Mouse (Mus musculus): ENCODE data around the gene Olfr1394.
A peak's percentile ranks its signal among the peaks of the same experiment; 100 is the strongest.
"Not testable (repeated sequence)": the region's sequence is repeated elsewhere in the genome, so short reads cannot be mapped to it uniquely, and the experiment has no call there.

The Olfr1394 gene

DNA sequence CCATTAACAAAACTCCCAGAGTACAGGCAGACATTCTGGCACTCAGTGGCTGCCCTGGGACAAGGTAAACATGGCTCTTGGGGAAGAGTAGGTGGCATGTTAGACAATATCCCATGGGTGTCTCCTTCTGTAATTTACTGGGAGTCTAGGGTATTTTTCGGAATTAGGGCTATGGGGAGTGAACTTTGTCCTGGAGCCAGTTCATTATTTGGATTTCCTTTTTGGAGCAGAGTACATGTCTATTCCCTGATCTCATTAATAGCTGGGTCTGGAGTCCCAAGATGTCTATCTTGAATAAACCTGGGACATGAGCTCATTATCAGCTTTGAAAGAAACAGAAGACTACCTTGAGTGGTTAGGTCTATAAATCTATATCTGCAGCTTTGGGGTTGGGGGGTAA, at the start of gene Olfr1394:
TSS of gene Olfr1394 (plus strand) at position 301 of the 400 bp plus-strand sequence.
- no peak for DNase-seq

DNA sequence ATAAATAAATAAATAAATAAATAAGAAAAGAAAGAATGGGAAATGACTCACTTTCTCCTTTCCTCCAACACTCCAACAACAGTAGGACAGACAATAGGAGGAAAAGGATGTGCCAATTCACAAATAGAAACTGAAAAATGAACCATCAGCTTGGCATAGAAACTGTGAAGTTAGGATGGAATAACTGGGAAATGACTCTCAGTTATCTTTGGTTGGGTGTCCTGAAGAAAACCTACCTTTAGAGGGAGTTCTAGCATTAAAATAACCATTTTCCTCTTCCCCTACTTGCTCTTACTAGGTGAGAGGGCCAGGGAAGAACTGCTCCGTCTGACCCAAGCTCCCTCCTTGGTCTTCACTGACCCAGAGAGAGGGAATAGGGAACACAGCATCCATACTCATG, 48.4 kb upstream of the Olfr1394 start:
- no peak for DNase-seq

DNA sequence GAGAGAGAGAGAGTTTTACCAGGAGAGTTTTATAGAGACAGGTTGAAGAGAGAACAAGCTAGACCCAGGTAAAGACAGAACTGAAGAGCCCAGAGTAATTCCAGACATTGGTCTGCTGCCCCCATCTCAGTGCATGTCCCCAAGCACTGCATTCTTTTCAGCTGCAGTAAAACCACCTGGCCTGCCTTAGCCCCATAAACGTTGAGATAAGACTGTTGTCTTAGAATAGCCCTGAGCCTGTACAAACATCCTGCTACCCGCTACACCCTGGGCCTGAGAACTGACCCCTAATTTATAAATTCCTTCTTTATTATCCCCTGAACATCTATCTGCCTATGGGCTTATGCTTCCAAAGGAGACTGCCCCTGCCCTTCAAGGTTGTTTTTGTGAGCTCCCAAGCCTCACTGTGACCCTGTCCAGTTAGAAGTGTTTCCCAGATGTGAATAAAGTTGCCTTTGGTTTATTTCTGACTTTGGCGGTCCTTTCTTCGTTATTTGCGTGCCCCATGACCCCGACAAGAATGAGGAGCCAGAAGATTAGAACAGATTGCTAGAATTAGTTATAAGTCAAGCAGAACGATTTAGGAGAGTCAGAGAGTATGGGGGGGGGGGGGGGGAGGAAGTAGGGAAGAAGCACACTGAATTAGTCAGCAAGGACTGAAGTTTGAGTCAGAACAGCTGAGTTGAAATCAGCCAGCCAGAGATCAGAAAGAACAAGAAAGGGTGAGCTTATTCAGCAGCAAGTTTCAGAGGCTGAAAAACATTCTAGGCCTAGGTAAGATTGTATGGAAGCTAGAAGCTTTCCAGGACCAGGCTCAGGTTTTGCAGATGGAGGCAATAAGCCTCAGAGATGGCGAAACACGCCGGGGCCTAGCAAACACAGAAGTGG, 46.3 kb upstream of the Olfr1394 start:
- DNase-seq, result no peak

DNA sequence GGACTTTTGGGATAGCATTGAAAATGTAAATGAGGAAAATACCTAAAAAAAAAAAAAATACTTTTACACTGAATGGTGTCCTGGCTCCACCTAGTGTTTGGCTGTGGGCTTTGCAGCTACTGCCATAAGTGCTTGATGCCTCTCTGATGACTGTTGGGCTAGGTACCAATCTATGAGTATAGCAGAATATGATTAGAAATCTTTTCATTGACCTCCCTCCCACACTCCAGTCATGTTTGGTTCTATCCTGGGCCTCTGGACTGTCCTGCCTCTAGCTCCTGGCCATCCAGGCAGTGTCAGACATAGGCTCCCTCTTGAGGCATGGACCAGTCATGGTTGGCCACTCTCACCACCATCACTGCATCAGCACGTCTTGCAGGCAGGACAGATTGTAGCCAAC, 45.3 kb upstream of the Olfr1394 start:
- peak; percentile 55 for DNase-seq

DNA sequence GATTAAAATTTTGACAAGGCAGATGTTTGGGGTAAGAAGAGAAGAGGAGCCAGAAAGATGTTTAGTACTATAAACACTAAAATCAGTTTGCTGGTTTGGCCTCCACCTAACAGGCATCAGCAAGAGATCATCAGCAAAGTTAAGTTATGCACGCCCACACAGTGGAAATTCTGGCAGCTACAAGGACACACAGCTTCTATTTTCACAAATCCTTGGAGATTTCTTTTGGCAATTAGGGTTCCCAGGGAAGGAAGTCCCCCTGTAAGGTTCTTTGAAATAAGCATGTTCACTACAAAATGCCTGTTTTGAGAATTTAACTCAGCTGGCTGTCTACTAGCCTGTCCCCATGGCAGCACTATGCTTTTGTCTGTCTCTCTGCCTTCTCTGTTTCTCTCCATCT, 43.2 kb upstream of the Olfr1394 start:
- DNase-seq, result no peak

DNA sequence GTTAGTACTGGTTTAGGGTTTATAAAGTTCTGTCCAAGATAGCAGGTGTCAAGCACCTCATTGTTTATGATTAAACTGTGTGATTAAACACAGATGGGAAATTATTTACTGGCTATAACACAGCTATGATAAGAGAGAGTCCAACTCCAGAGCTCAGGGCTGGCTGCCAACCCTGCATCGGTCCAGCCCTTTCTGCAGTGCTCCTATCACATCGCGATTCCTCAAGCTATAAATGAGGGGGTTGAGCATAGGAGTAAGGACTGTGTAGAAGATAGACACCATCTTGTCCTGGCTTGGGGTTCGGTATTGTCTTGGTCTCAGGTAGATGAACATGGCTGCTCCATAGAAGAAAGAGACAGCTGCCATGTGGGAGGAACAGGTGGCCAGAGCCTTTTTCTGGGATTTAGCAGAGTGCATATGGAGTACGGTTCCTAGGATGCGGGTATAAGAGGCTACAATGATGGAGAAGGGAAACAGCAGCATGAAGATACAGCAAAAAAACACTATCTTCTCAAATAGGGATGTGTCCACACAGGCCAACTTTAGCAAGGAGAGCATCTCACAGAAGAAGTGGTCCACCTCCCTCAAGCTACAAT, 41.5 kb upstream of the Olfr1394 start:
- DNase-seq, result no peak

DNA sequence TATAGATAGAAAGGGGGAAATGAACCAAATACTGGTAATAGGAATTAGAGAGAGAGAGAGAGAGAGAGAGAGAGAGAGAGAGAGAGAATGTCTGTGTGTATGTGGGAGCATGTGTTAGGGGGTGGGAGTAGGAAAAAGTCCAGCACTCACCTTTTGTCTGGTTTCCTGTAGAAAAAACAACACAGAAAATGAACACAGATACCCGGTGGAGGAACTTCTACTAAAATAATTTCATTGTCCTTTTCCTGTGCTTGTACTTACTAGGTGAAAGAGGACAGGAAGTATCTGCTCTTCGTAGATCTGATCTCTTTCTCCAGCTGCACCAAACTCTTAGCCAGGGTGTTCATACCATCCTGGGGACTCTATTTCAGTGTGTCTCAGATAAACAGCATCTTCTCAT, 40.0 kb upstream of the Olfr1394 start:
- no peak for DNase-seq

DNA sequence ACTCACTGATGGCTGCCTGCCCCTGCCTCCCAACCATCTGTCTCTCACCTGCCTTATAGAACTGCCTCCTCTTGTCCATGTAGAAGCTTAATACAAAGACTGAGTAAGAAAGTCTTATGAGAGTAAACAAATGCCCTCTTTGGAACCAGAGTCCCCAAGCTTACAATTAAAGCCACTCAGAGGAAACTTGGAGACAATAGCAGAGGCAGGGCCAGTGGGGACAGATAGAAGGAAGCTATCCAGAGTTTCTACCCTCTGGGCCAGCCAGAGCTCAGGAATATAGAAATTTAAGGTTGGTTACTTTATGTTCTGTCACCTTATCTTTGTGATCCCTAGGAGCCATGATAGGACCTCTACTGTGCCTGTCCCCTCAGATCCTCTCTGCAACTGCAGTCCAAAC, 39.4 kb upstream of the Olfr1394 start, which contains the start of gene Olfr1396:
TSS of gene Olfr1396 (minus strand) at position 101 of the 400 bp plus-strand sequence.
- no peak for DNase-seq

DNA sequence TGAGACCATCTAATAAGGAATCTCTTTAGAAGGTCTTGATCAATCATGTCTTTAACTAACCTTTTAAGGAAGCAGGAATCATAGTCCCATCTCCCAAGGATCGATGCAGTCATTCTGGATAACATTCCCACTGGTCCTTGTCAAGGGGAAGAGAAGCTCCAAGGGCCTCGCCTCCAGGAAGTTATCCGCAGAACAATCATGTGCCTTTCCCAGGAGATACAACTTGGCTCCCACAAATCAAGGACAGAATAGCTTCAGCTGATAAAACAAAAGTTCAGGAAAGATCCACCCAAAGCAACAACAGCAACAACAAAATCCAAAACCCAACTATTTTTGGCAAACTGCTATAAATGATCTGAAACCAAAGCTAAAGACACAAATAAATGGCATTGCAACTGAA, 34.5 kb upstream of the Olfr1394 start:
- DNase-seq, result no peak

DNA sequence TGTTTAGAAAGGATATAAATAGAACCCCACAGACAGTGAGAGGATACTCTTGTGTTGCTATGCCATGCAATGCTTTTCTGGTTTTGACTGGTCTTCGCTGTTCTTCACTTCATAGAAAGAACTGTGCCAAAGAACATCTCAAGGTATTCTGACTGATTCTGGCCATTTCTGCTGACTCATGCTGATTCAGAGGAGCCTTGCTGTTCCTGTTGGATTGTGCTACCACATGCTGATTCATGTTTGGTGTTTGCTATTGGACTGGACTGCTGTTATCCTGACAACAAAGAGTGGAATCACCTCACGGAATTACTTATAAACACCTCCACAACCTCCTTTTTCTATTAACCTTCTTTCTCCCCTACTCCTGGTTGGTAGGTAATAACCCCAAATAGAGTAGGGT, 30.0 kb upstream of the Olfr1394 start:
- no peak for DNase-seq

DNA sequence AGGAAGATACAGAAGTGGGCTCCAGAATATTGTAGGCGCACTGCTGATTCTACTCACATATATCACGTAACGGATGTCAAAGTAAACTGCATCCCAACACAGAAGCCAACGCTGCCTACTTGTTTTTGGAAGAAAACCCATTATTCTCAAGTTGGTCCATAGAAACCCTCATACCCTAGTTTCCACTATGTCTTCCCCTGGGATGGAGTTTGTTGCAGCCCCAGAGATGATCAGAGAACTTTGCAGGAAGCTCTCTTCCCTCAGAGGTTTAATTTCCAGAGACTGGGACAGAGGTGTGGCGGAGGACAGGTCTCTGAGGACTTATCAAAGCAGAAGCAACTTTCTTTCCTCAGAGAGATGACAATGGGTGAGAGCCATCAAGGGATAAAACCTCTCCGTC, 12.2 kb upstream of the Olfr1394 start, which contains the start of gene Olfr1395:
TSS of gene Olfr1395 (plus strand) at position 301 of the 400 bp plus-strand sequence.
- no peak for DNase-seq

DNA sequence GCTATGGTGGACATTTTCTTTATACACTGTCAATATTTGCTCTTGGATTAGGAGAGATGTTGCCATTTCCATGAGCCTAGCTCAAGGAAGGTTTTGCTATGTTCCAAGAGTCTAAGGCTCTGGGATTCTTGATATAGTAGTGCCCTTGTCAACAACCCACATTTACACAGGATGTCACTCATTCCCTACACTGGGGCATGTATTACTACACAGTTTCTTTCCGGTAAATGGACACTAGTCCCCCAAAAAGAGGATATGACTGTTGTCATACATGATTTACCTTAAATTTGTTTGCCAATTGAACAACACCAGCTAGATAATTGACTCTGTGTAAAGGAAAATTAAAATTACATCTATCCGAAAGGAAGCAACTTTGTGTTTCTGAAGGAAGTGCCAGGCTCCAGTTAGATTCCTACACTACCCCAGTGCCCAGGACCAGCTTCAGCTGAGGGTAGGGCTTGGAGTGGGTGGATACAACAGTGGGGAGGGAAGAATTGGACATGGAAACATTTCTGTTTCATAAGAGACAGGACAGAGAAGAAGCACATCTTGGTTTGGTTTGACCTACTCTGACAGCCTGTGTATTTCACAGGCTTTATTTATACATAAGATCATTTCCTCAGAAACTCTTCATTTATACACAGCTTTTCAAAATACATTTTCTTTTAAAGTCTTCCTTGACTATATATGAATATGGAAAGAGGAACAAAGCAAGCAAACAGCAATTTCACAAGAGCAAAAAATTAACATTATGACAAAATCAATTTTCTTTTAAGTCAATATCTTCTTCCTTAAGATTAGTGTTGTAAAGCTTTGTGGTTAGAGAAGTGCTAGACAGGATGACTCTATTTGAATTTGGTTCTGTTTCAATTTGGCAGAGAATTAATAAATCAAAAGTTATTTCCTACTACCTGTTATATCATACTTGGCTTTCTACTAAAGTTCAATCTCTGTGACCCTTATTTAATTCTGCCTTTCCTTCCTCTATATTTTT, 2.9 kb downstream of the Olfr1394 start:
- DNase-seq, result no peak

DNA sequence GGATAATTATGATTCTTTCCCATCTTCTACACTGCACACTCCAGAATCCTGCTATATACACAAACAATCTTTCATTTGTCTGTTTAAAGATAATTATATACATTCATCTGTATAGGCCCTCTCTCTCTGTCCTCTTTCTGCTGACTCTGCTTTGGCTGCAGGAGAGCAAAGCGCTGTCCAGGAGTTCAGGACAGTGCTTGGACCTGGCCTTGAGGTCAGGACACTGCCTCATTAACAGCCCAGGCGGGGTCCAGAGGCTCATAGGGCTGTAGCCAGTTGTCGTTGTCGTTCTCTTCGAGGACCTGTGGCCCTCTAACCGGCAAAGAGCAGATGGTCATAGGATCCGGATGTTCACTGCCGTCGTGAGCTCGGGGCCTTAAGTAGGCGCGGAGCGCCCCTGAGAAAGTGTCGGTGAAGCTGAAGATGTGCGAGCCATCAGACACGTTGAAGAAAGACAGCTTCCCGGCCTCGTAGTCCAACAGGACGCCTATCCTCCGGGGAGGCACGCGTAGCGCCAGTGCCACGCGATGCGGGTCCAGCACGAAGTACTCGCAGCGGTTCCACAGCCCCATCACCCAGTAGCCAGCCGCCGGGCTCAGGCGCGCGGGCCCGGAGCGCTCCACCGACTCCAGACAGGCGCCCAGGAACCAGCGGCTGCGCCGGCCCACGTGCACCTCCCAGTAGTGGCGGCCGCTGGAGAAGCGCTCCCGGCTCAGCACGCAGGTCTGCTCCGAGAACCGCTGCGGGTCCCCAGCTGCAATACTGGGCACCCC, 14.8 kb downstream of the Olfr1394 start:
- peak; percentile 4 for DNase-seq

DNA sequence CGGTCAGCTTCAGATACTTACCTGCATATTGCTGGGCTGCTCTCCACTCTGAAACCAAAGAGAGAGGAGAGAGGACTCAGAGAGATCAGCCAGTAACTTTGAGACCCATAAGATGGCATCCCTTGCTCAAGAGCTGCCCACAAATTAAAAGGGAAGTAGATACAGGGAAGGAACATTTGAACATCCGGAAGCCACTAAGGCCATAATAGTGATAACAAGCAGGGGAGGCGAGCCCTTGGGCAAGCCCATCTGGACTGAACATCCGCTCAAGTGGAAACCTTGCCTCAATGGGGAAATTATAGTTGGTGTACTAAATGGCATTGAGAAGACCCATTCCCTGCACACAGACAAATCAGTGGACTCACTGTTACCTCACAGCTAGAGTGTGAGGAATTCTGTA, 16.4 kb downstream of the Olfr1394 start:
- DNase-seq, result no peak

DNA sequence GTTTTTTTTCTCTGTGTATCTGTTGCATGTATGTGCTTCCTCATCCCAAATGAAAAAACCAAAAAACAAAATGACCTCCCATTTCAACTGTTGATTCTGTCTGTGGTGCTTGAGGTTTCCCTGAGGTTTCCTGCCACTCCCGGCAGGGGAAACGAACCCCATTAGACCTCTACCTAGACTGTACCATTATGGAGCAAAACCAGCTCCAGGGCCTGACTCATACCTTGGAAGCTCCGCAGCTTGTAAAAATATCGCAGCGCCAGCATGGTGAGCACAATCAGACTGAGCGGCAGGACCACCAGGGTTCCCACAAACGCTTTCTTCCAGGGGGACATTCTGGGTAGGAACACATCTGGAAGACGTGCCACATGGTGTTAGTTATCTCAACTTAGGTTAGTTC, 21.2 kb downstream of the Olfr1394 start:
- peak; percentile 10 for DNase-seq

DNA sequence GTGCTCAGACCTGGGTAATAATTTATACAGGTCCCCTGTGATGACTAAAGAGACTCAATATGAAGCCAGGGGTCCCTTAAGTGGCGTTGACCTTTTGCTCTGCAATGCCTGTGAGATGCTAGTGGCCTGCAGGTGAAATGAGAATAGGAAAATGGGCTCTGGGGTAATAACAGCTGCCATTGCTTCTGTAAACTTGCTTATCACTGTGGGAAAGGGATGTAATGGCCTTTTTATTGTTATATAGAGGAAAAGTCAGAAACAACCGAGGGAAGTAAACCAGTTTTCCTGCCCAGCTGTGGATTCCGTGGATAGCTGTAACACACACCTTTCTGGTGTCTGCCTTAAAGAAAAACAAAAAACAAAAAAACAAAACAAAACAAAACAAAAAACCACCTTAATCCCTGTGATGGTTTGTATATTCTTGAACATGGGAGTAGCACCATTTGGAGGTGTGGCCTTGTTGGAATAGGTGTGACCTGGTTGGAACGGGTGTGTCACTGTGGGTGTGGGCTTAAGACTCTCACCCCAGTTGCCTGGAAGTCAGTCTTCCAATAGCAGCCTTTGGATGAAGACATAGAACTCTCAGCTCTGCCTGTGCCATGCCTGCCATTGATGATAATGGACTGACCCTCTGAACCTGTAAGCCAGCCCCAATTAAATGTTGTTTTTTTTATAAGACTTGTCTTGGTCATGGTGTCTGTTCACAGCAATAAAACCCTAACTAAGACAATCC, 22.0 kb downstream of the Olfr1394 start:
- not testable (repeated sequence) for DNase-seq

DNA sequence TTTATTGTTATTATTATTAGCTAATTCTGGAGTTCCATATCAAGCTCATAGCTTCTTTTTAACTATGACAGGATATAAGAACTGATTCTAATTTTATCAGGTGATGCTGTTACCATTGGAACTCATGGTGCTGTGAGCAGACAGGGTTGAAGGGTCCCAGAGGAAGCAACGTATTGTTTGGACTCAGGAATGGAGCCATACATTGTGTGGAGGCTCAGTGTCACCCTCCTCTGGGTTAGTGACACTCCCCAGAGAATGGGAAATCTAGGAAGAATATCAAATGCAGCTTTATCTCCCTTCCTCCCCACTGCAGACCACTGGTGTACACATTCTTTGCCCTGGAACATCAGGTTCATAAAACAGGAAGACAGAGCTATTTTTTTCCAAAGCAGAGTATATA, 29.0 kb downstream of the Olfr1394 start:
- DNase-seq, result no peak

DNA sequence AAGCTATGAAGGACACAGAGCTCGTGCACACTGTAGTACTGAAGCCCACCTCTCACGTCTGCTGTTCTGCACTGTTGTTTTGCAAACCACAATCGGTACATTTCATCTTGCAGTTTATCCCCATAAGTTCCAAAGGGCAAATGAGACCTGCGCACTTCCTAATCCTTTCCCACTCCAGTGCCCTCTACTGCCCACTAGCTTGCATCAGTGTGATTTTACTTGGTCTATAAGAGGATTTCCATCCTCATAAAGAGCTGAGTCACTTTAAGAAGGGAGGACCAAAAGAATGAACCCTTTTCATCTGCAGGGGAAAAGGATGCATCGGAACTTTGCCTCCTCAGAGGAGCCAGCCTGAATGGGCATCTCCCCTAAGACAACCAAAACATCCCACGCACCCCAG, 32.3 kb downstream of the Olfr1394 start:
- DNase-seq, result no peak

DNA sequence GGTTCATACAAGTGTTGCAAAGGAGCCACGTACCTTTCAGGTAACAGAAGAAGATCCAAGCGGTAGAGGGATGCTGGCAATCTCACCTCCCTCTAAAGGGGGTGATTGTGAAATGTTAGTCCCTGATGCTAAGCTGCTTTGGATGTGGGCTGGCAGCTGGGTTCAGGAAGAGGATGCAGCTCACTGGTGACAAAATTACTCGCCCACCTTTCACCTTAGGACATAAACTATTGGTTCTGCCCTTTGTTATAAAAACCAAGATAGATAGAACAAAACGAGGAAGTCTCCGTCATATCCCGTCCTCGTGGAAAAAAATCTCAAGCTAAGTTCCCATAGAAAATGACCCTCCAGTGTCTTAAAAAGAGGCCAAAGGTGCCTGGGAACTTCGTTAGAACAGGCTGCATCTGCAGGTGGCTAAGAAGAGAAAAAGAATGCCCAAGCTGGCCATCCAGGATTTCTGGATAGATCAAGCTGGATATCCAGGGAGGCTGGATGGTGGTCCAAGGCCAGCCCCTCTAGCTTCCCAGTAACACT, 32.8 kb downstream of the Olfr1394 start, which contains the start of gene Btnl9:
TSS of gene Btnl9 (minus strand) at position 205 of the 534 bp plus-strand sequence.
- no peak for DNase-seq

DNA sequence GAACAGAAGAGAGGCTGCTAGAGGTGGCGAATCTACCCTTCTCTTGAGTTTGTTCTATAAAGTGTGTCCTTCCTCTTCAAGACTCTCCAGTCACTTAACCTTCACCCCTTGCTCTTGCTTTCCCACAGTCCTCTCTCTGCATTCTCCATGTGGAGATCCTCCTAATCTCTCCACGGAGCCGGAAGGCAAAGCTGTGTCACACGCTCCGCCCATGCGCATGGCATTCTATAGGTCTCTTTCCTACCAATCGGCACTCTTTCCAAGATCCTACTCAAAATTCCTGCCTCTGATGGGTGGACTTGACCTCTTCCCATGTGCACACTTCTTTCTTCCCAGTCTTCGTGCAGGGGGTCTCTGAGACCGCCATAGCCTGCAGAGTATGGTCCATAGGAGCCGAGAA, 33.5 kb downstream of the Olfr1394 start:
- no peak for DNase-seq

DNA sequence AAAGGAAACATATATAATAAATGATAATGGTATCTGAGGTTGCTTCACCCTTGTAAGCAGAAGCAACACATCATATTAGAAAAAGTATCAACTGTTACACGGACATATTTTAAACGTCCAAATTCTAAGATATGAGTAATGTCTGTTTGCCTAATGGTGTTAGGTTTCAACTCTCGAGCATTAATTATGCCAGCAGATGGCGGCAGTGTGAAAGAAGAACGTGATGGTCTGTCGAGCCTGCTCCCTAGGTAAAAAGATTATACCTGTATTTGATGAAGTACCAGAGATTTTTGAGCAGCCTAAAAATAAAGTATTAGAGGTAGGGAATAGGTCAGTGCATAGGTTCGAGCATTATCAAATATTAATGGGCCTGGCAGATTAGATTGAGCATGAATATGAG, 35.6 kb downstream of the Olfr1394 start:
- peak; percentile 78 for DNase-seq
